Mouse (Mus musculus): ENCODE results near the gene Coq4. TPM values are rescaled to one million over a fixed set of nuclear protein-coding genes. Genes with fewer than 3 reads are reported as not detected.

Coq4 gene
- polyA plus RNA-seq, 1 experiment from 2014 or later = 48.6 TPM

Small RNA genes lying within 50 kb of the gene (microRNA-seq; reads per million reads assigned to microRNA genes)
- not detected for gene Mir219a-2
- not detected for gene Mir219b

Other genes with a start within 250 kb of the Coq4 start
- 14.8 and 18.6 TPM in 2 replicates for gene Rapgef1, start 167.8 kb upstream of the Coq4 start, polyA plus RNA-seq (2015; fragmentation: Nextera tagmentation; extraction: Ambion mirVana)
- gene Gm13420, start 35.8 kb upstream of the Coq4 start, polyA plus RNA-seq (2015; fragmentation: Nextera tagmentation; extraction: Ambion mirVana) = 0.15 and 0.38 TPM in 2 replicates
- not detected in 2 replicates for gene Gm13547, start 28.2 kb upstream of the Coq4 start, polyA plus RNA-seq (2015; fragmentation: Nextera tagmentation; extraction: Ambion mirVana)
- gene Trub2, start 1.0 kb downstream of the Coq4 start, polyA plus RNA-seq (2015; fragmentation: Nextera tagmentation; extraction: Ambion mirVana) = 32.5 and 34.2 TPM in 2 replicates
- gene Slc27a4, start 15.1 kb downstream of the Coq4 start, polyA plus RNA-seq (2015; fragmentation: Nextera tagmentation; extraction: Ambion mirVana) = 45.9 and 47.9 TPM in 2 replicates
- gene Urm1, start 32.6 kb downstream of the Coq4 start, polyA plus RNA-seq (2015; fragmentation: Nextera tagmentation; extraction: Ambion mirVana) = 27.4 and 31.4 TPM in 2 replicates
- gene Cercam, start 81.7 kb downstream of the Coq4 start, polyA plus RNA-seq (2015; fragmentation: Nextera tagmentation; extraction: Ambion mirVana) = 22.6 and 25.8 TPM in 2 replicates
- gene Odf2, start 101.7 kb downstream of the Coq4 start, polyA plus RNA-seq (2015; fragmentation: Nextera tagmentation; extraction: Ambion mirVana) = 61.0 and 61.2 TPM in 2 replicates
- 59.6 and 66.0 TPM in 2 replicates for gene Gle1, start 147.9 kb downstream of the Coq4 start, polyA plus RNA-seq (2015; fragmentation: Nextera tagmentation; extraction: Ambion mirVana)
- 234 and 268 TPM in 2 replicates for gene Sptan1, start 178.1 kb downstream of the Coq4 start, polyA plus RNA-seq (2015; fragmentation: Nextera tagmentation; extraction: Ambion mirVana)